Mouse (Mus musculus) limb, embryonic 15.5 days (tissue): ENCODE measurements around the gene Scrg1. TPM values are rescaled to one million over a fixed set of nuclear protein-coding genes. Genes with fewer than 3 reads are reported as not detected.
A peak's percentile ranks its signal among the peaks of the same experiment; 100 is the strongest.
"Not testable (repeated sequence)": the region's sequence is repeated elsewhere in the genome, so short reads cannot be mapped to it uniquely, and the experiment has no call there.

Experiments used
- ATAC-seq: fragments of 200-750 bp; cut with Nextera tagmentation; 2 replicates; pipeline ENCODE4 v1.8.0; 2017; ENCODE audit warnings: low read depth, moderate TSS enrichment; ENCODE audit not compliant: insufficient number of reproducible peaks, low FRiP score, low TSS enrichment
- H3K27ac ChIP-seq: fragments of 300-500 bp; sonication (generic); 2 replicates; pipeline ENCODE4 v1.5.1; 2015; ENCODE audit warnings: moderate library complexity, mild to moderate bottlenecking, inconsistent platforms
- H3K27me3 ChIP-seq: fragments of 300-500 bp; sonication (generic); 2 replicates; pipeline ENCODE4 v1.6.1; 2015; ENCODE audit warnings: inconsistent platforms
- H3K36me3 ChIP-seq: fragments of 300-500 bp; sonication (generic); 2 replicates; pipeline ENCODE4 v1.6.1; 2015; ENCODE audit warnings: inconsistent platforms
- H3K4me1 ChIP-seq: fragments of 300-500 bp; sonication (generic); 2 replicates; pipeline ENCODE4 v1.6.1; 2015; ENCODE audit warnings: inconsistent platforms
- H3K4me2 ChIP-seq: fragments of 300-500 bp; sonication (generic); 2 replicates; pipeline ENCODE4 v1.6.1; 2015; ENCODE audit warnings: mild to moderate bottlenecking, inconsistent platforms
- H3K4me3 ChIP-seq: fragments of 300-500 bp; sonication (generic); 2 replicates; pipeline ENCODE4 v1.5.1; 2015; ENCODE audit warnings: mild to moderate bottlenecking, inconsistent platforms
- H3K9ac ChIP-seq: fragments of 300-500 bp; sonication (generic); 2 replicates; pipeline ENCODE4 v1.6.1; 2015; ENCODE audit warnings: inconsistent platforms
- H3K9me3 ChIP-seq: fragments of 300-500 bp; sonication (generic); 2 replicates; pipeline ENCODE4 v1.6.1; 2016; ENCODE audit warnings: inconsistent platforms
- WGBS: fragments of 180-500 bp; shearing (Covaris S2); methylation state at CpG from one replicate; pipeline ENCODE4 v1.1.7; 2015; 5-methylcytosine and 5-hydroxymethylcytosine counted together
- polyA plus RNA-seq: library from polyadenylated mRNA; unstranded; fragments of >200 nt; fragmentation: Nextera tagmentation; extraction: Ambion mirVana; gene quantifications from 2 replicates; pipeline ENCODE4 v1.2.1, GENCODE M21; 2015

The Scrg1 gene
- polyA plus RNA-seq, 1 experiment from 2014 or later: 26.3 TPM

- Histone ChIP-seq H3K27ac (peak overlapping the region; percentile 100), H3K9me3 (no peaks in the 10 kb centered on the region), H3K4me1 (no peaks in the 10 kb centered on the region; the same call in 1 of the 2 replicates), H3K9ac (peak overlapping the region; percentile 100), H3K36me3 (peaks cover 9% of the 10 kb centered on the region; the same call in 1 of the 2 replicates), H3K4me3 (peak overlapping the region; percentile 86), H3K27me3 (no peaks in the 10 kb centered on the region), H3K4me2 (peak overlapping the region; percentile 47)
- WGBS: 1% methylated on average over 67 of the region's 96 CpGs
- no peak for ATAC-seq
Observed at GRCm38 (mm10) chr8:57512141-57513056, 56.7 kb downstream of the Scrg1 start.

GRCm38 (mm10) chr8:57513178-57513661, 57.5 kb downstream of the Scrg1 start:
- not testable (repeated sequence) for H3K9me3 ChIP-seq, H3K27ac ChIP-seq, ATAC-seq, H3K27me3 ChIP-seq, H3K4me1 ChIP-seq
- peak overlapping the region; percentile 100; the same call in 1 of the 2 replicates for H3K9ac ChIP-seq
- H3K4me3 ChIP-seq: peak overlapping the region; percentile 86
- peaks cover 14% of the 10 kb centered on the region; the same call in 1 of the 2 replicates for H3K36me3 ChIP-seq
- peak overlapping the region; percentile 47 for H3K4me2 ChIP-seq
- WGBS: 12% methylated on average over 10 of the region's 10 CpGs

GRCm38 (mm10) chr8:57516685-57517084, 61.0 kb downstream of the Scrg1 start:
- not testable (repeated sequence) for H3K9me3 ChIP-seq, H3K4me3 ChIP-seq, H3K4me2 ChIP-seq, H3K27ac ChIP-seq, H3K27me3 ChIP-seq, H3K4me1 ChIP-seq, ATAC-seq, H3K9ac ChIP-seq
- 84% methylated on average over 5 of the region's 5 CpGs for WGBS
- H3K36me3 ChIP-seq: peaks cover 14% of the 10 kb centered on the region; the same call in 1 of the 2 replicates

- H3K4me3 ChIP-seq: no peak overlapping the region
- peaks cover 14% of the 10 kb centered on the region; the same call in 1 of the 2 replicates for H3K36me3 ChIP-seq
- 84% methylated on average over 3 of the region's 3 CpGs for WGBS
- no peak overlapping the region for H3K4me2 ChIP-seq
- H3K27me3 ChIP-seq: no peaks in the 10 kb centered on the region
- H3K9ac ChIP-seq: no peak overlapping the region
- H3K27ac ChIP-seq: no peak overlapping the region
- no peaks in the 10 kb centered on the region for H3K9me3 ChIP-seq
- H3K4me1 ChIP-seq: no peaks in the 10 kb centered on the region
- no peak for ATAC-seq
Observed at GRCm38 (mm10) chr8:57517723-57518122, 62.0 kb downstream of the Scrg1 start.

GRCm38 (mm10) chr8:57520186-57520786, 64.6 kb downstream of the Scrg1 start:
- Histone ChIP-seq H3K36me3 (peaks cover 17% of the 10 kb centered on the region), H3K27me3 (no peaks in the 10 kb centered on the region), H3K9ac (no peak overlapping the region), H3K9me3 (no peaks in the 10 kb centered on the region), H3K4me3 (no peak overlapping the region), H3K27ac (no peak overlapping the region), H3K4me2 (no peak overlapping the region), H3K4me1 (no peaks in the 10 kb centered on the region)
- ATAC-seq: no peak
- WGBS: 86% methylated on average over 12 of the region's 12 CpGs

Other genes with a start within 250 kb of the Scrg1 start
- 5.0 and 6.6 TPM in 2 replicates for gene Hand2, start 134.9 kb upstream of the Scrg1 start, polyA plus RNA-seq
- gene Sap30, start 31.9 kb downstream of the Scrg1 start, polyA plus RNA-seq: 26.3 and 30.2 TPM in 2 replicates
- 267 and 297 TPM in 2 replicates for gene Hmgb2, start 56.0 kb downstream of the Scrg1 start, polyA plus RNA-seq
- 12.0 and 13.1 TPM in 2 replicates for gene Galnt7, start 197.1 kb downstream of the Scrg1 start, polyA plus RNA-seq